Mouse (Mus musculus): ENCODE results near the gene Ppm1h.

GRCm38 (mm10) chr10:122817741-122818140 is 139.2 kb downstream of the Ppm1h start:
- TF ChIP-seq CTCF (IDR thresholded peaks at IDR 0.05; ENCODE audit: extremely low read depth, insufficient read depth, low read length) = no peak
- no peak for TF ChIP-seq POLR2A (IDR thresholded peaks at IDR 0.05; ENCODE audit: extremely low read depth, insufficient read depth, low read length)

Data from cortical plate, adult 2 months (tissue).